Mouse (Mus musculus): Measurements from ENCODE around the gene Wapl. TPM values are rescaled to one million over a fixed set of nuclear protein-coding genes. Genes with fewer than 3 reads are reported as not detected.

Gene Wapl
- polyA plus RNA-seq (2015; fragmentation: Nextera tagmentation; extraction: Ambion mirVana) = 21.6 and 22.3 TPM in 2 replicates

DNA sequence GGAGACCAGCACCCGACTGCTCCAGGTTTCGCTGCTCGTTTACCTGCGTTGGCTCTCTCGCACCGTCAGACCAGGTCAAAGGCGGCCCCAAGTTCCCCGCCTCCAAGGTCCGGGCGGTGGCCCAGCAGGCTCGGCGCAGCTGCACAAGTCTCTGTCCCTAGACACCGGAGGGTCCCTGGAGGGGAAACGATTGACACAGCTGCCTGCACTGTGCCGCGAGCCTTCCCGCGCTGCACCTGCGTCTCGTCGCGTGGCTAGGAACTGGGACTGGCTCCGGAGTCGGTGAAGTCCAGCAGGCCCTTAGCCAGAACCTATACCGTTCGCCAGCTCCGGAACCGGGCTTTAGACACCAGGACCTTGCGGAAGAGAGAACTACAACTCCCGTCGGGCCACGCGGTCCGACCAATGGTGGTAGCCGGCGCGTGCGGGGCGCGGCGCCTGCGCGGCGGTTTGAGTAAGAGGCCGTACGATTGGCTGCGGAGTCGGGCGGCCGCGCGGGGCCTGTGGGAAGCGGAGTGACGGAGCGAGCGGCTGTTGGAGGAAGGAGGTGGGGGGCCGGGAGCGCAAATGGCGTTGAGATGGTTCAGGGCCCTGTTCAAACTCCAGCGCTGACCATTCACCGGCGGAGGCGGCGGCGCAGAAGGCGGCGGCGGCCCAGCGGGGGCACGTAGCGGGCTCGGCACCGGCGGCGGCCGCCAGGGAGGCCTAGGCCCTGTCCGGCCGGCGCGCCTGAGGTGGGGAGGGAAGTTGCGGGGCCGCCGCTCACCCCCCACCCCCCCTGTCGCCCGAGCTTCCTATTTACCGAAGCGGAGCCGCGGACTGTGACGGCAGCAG is at the start of gene Wapl:
Gene Wapl (plus strand): TSS at position 534 of the 834 bp plus-strand sequence.
- H3K4me3 ChIP-seq = peak within 1 kb of the TSS; percentile 92
- no peaks in the 10 kb centered on the region for H3K9me3 ChIP-seq
- peak within 1 kb of the TSS; percentile 90 for H3K27ac ChIP-seq (replicated peaks)
- peaks cover 27% of the 10 kb centered on the region for H3K4me1 ChIP-seq
- H3K27me3 ChIP-seq = no peaks in the 10 kb centered on the region
- H3K36me3 ChIP-seq = peaks cover 7% of the 10 kb centered on the region; the same call in 1 of the 2 replicates
- H3K4me2 ChIP-seq (replicated peaks) = peak within 1 kb of the TSS; percentile 85
- ATAC-seq (replicated peaks) = peak; percentile 100
- peak within 1 kb of the TSS; percentile 91 for H3K9ac ChIP-seq (replicated peaks)
- WGBS = under 1% methylated on average over 80 of the region's 90 CpGs

DNA sequence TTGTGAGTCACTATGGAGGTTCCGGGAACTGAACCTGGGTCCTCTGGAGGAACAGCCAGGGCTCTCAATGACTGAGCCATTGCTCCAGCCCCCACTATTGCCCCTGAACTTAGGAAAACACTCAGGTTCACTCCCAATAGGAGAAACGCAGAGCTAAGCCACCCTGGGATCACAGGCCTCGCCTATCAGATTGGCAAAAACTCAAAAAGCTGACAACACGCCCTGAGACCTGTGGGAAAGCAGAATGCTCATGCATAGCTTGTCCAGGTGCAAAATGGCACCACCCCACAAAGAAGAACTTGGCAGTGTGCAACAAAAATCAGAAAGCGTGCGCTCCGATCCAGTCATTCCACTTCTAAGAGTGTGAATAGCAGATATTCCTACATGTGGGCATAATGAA is 46.9 kb upstream of the Wapl start:
- ATAC-seq (replicated peaks) = no peak
- H3K36me3 ChIP-seq = no peaks in the 10 kb centered on the region
- no peak overlapping the region for H3K9ac ChIP-seq (replicated peaks)
- H3K27me3 ChIP-seq = no peaks in the 10 kb centered on the region
- no peak overlapping the region for H3K4me3 ChIP-seq
- 87% methylated on average over 7 of the region's 7 CpGs for WGBS
- no peaks in the 10 kb centered on the region for H3K9me3 ChIP-seq
- H3K4me2 ChIP-seq (replicated peaks) = no peak overlapping the region
- H3K4me1 ChIP-seq = no peaks in the 10 kb centered on the region
- H3K27ac ChIP-seq (replicated peaks) = no peak overlapping the region

DNA sequence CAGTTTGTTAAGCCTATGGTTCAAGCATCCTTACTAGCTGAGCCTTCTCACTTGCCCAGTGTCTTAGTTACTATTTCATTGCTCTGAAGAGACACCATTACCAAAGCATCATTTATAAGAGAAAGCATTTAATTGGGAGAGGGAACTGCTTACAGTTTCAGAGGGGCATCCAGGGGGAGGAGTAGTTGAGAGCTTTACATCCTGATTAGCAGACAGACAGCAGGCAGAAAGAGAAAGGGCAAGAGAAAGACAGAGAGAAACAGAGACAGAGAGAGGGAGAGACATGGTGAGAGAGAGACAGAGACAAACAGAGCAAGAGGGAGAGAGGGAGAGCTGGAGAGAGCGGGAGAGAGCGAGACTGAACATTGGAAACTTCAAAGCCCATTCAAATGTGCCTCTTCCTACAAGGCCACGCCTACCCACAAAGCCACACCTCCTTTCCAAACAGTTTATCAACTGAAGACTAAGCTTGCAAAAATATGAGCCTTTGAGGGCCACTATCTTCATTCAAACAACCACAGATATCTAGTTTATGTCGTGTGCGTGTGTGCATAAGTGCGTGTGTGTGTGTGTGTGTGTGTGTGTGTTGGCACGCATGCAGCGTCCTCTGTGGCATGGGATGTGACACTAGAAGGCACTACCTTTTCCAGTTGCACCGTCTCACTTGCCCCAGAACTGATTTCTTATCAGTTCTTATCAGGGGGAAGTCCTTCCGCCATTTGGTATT is 40.8 kb upstream of the Wapl start:
- Histone ChIP-seq H3K4me2 (replicated peaks) (no peak overlapping the region), H3K9me3 (no peaks in the 10 kb centered on the region), H3K27me3 (no peaks in the 10 kb centered on the region), H3K4me3 (no peak overlapping the region), H3K27ac (replicated peaks) (no peak overlapping the region), H3K36me3 (no peaks in the 10 kb centered on the region), H3K9ac (replicated peaks) (no peak overlapping the region), H3K4me1 (no peaks in the 10 kb centered on the region)
- 79% methylated on average over 10 of the region's 10 CpGs for WGBS
- no peak for ATAC-seq (replicated peaks)

DNA sequence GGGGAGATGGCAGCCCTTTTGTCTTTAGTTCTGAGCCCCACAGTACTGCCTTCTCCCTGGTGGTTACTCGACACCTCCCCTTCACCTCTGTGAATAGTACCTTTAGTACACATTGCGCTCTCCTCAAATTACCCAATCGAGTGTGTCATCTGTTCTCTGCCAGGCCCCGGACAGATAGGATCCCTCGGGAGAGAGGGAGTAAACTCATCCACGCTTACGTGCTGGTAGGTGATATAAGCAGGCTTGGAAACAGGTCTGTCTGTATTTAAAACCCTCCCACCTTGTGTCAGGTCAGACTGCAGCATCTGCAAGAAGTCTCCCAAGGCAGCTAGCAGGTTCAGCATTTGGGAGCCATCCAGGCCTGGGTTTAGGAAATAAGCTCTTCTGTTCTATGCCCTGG is 38.5 kb upstream of the Wapl start:
- Histone ChIP-seq H3K4me3 (no peak overlapping the region), H3K9ac (replicated peaks) (no peak overlapping the region), H3K27ac (replicated peaks) (no peak overlapping the region), H3K4me2 (replicated peaks) (no peak overlapping the region), H3K27me3 (no peaks in the 10 kb centered on the region), H3K9me3 (no peaks in the 10 kb centered on the region), H3K4me1 (no peaks in the 10 kb centered on the region), H3K36me3 (no peaks in the 10 kb centered on the region)
- 50% methylated on average over 7 of the region's 7 CpGs for WGBS
- ATAC-seq (replicated peaks) = no peak

DNA sequence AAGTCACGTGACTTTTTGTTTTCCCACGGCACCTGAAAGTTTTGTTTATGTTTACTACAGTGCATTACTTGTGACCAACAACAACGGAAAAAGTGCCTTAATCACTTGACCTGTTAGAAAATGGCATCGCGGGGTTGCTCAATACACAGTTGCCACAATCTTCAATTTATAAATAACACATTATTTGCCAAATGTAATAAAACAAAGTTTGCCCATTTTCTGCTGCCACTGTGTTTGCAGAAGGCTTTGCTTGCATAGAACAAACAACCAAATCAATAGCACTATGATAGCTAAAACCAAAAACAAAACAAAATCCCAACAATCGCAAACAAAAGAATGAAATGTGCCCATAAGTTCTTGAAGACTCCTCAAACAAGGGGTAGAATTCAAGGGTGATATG is 38.0 kb upstream of the Wapl start:
- WGBS = 89% methylated on average over 6 of the region's 6 CpGs
- Histone ChIP-seq H3K9me3 (no peaks in the 10 kb centered on the region), H3K4me2 (replicated peaks) (no peak overlapping the region), H3K4me1 (no peaks in the 10 kb centered on the region), H3K9ac (replicated peaks) (no peak overlapping the region), H3K27me3 (no peaks in the 10 kb centered on the region), H3K4me3 (no peak overlapping the region), H3K27ac (replicated peaks) (no peak overlapping the region), H3K36me3 (no peaks in the 10 kb centered on the region)
- no peak for ATAC-seq (replicated peaks)

DNA sequence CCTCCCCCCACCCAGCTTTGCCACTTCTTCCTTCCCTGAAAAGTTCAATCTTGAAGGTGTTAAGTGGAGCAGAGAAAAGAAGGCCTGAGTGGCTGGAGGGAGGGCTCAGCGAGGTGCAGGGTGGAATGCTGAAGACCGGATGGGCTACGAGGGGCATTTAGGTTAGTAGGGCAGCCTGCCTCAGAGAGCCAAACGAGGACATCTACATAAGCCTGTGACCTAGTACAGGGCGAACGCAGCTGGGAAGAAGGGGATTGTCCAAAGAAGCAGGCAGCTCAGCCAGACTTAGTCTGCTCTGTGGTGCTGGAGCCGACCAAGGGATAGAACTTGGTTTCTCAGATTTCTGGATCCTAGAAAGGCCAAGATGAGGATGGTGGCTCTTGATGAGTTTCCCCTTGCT is 29.6 kb upstream of the Wapl start:
- no peak overlapping the region for H3K4me2 ChIP-seq (replicated peaks)
- no peak overlapping the region for H3K9ac ChIP-seq (replicated peaks)
- H3K4me3 ChIP-seq = no peak overlapping the region
- no peak overlapping the region for H3K27ac ChIP-seq (replicated peaks)
- WGBS = 79% methylated on average over 7 of the region's 7 CpGs
- no peaks in the 10 kb centered on the region for H3K4me1 ChIP-seq
- H3K27me3 ChIP-seq = no peaks in the 10 kb centered on the region
- no peaks in the 10 kb centered on the region for H3K9me3 ChIP-seq
- no peaks in the 10 kb centered on the region for H3K36me3 ChIP-seq
- ATAC-seq (replicated peaks) = no peak

DNA sequence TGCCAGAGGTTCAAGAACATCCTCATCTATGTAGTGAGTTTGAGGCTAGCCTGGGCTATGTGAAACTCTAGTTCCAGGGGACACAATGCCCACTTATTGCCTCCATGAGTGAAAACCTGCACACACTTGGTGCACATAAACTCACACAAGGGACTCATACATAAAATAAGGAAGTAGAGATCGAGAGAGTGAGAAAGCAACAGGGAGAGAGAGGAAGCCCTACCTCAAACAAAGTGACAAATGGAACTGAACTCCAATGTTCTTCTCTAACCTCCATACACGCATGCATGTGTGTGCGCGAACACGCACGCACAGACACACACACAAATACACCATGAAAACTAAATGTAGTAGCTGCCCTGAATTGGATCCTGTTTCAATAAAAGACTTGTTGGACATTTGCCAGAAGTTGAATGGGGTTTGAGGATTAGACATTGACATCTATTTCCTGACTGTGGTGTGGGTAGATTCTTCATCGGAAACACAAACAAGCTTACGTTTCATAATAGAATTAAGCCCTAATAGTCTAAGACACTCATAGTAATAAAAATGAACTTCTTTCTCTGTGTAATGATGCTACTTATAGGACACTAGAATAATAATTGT is 25.8 kb upstream of the Wapl start:
- H3K27me3 ChIP-seq = no peaks in the 10 kb centered on the region
- H3K9ac ChIP-seq (replicated peaks) = no peak overlapping the region
- WGBS = 83% methylated on average over 8 of the region's 8 CpGs
- ATAC-seq (replicated peaks) = no peak
- H3K36me3 ChIP-seq = no peaks in the 10 kb centered on the region
- no peak overlapping the region for H3K4me2 ChIP-seq (replicated peaks)
- no peaks in the 10 kb centered on the region for H3K9me3 ChIP-seq
- no peak overlapping the region for H3K27ac ChIP-seq (replicated peaks)
- H3K4me3 ChIP-seq = no peak overlapping the region
- H3K4me1 ChIP-seq = no peaks in the 10 kb centered on the region

DNA sequence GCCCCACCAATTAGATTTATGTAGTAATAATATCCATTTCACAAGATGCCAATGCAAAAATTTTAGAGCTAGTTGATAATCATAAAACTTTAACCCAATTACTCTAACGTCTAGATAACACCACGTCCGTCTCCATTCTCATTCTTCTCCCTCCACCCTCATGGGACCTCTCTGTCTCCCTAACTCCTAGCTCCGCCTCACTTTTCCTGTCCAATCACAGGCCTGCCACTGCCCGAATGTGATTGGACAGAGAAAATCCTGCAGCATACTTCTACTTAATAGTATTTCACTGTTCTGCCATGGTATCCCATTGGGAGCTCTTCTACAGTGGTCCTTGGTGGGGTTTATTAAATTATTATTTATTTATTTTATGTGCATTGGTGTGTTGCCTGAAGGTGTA is 16.6 kb upstream of the Wapl start:
- Histone ChIP-seq H3K36me3 (no peaks in the 10 kb centered on the region), H3K4me2 (replicated peaks) (no peak overlapping the region), H3K9ac (replicated peaks) (no peak overlapping the region), H3K27me3 (peaks cover 23% of the 10 kb centered on the region), H3K27ac (replicated peaks) (no peak overlapping the region), H3K4me3 (no peak overlapping the region), H3K4me1 (peaks cover 13% of the 10 kb centered on the region), H3K9me3 (no peaks in the 10 kb centered on the region)
- ATAC-seq (replicated peaks) = no peak
- 89% methylated on average over 5 of the region's 5 CpGs for WGBS

DNA sequence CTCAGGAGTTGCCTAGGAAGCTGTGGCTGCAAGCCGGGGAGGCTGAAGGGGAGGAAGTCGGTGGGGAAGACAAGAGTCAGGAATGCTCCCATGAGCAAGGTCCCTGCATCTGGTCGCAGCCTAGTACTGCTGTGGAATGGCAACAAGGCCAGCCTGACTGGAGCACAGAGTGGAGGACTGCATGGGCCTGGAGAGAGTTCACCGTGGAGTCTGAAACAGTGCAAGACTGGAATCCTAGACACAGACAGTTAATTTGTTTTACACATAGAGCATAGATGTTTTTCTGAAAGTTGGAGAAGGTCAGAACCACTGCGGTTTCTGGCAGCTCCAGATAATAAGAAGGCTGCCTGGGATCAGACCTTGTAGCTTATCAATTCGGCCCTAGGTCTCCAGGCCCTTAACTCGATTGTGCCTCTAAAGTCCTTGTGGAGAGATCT is 13.4 kb upstream of the Wapl start:
- H3K27ac ChIP-seq (replicated peaks) = no peak overlapping the region
- no peaks in the 10 kb centered on the region for H3K9me3 ChIP-seq
- H3K9ac ChIP-seq (replicated peaks) = no peak overlapping the region
- peaks cover 31% of the 10 kb centered on the region for H3K27me3 ChIP-seq
- no peaks in the 10 kb centered on the region for H3K36me3 ChIP-seq
- no peak overlapping the region for H3K4me3 ChIP-seq
- no peak for ATAC-seq (replicated peaks)
- whole genome bisulfite sequencing = 57% methylated on average over 7 of the region's 7 CpGs
- no peak overlapping the region for H3K4me2 ChIP-seq (replicated peaks)
- H3K4me1 ChIP-seq = peaks cover 18% of the 10 kb centered on the region

DNA sequence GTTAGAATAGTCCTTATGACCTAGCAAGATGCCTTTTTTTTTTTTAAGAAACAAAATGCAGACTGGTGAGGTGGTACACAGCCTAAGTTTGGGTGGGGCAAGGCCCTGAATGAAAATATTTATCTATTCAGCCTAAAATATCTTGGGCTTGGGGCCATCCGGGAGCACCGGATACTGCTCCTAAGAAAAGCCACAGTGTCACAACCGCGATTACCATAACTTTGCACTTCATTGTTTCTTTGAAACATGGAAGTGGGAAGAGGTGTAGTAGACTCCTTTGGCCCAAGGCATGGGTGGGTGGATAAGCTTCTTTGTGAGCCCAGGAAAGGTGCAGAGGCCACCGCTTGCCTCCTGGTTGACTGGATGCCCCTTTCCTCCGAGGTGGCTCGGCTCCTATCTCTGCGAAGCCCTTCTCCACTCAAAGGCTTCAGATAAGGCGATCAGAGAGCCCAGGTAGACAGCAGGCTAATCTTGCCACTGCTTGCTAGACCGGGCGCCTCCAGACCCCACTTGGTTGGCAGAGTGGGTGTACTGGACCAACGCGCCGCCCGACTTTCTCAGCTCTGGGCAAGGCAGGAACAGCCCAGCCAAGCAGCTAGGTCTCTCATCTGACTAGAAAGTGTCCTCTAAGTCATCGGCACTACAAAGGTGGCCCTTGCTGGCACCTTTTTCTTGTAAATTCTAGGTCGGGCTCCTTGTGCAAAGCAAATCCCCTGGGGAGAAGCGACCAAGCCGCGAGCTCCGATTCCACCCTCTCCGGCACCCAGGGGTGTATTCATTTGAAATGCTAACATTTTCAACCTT is 12.7 kb upstream of the Wapl start:
- Histone ChIP-seq H3K4me1 (peaks cover 18% of the 10 kb centered on the region), H3K36me3 (no peaks in the 10 kb centered on the region), H3K4me2 (replicated peaks) (peak overlapping the region; percentile 85), H3K27ac (replicated peaks) (no peak overlapping the region), H3K9me3 (no peaks in the 10 kb centered on the region), H3K27me3 (peaks cover 31% of the 10 kb centered on the region), H3K9ac (replicated peaks) (peak overlapping the region; percentile 60; the same call in 1 of the 2 replicates), H3K4me3 (peak overlapping the region; percentile 49)
- ATAC-seq (replicated peaks) = peak; percentile 38; the same call in 1 of the 2 replicates
- WGBS = 11% methylated on average over 22 of the region's 22 CpGs

DNA sequence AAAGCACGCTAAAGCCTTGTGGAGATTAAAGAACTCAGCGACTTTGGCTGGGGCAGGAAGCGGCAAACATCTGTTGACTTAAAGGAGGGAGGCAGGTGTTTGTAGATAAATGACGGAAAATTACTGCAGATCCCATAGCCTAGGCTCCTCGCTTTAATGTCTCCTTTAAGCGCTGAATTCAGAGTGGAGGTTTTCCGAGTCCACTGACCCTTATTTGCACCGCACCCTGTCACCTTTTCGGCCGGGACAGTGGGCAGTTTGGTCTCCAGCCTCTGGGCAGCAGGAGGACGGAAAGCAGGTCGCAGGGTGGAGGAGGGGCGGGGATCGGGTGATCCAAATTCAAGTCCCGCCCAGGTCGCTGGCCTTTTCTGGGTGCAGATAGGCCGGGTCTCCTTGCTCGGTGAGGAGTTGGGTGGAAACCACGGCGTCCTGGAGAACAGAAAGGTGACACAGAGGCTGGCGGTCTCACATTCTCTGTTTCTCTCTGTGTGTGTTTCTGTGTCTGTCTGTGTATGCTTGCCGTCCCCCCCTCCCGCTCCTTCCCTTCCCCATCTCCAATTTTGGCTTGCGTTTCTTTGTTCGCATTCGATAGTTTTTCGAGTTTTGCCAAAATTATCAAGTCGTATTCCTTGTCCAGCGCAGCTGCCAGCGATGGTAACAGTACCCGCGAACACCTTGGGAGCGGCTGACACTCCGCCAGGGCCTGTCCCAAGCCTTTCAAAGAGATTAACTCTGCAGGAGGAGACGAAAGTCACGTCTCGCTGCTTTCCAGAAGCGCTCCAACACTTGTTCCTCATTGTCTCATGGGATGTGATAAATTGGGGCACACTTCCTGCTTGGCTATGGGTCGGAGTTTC is 11.9 kb upstream of the Wapl start:
- H3K27ac ChIP-seq (replicated peaks) = no peak overlapping the region
- H3K4me2 ChIP-seq (replicated peaks) = peak overlapping the region; percentile 85
- no peaks in the 10 kb centered on the region for H3K36me3 ChIP-seq
- no peaks in the 10 kb centered on the region for H3K9me3 ChIP-seq
- peak; percentile 51; the same call in 1 of the 2 replicates for ATAC-seq (replicated peaks)
- H3K4me1 ChIP-seq = peaks cover 18% of the 10 kb centered on the region
- peak overlapping the region; percentile 49 for H3K4me3 ChIP-seq
- peaks cover 31% of the 10 kb centered on the region for H3K27me3 ChIP-seq
- under 1% methylated on average over 39 of the region's 39 CpGs for WGBS
- H3K9ac ChIP-seq (replicated peaks) = peak overlapping the region; percentile 60
